Mouse (Mus musculus) forebrain, embryonic 10.5 days (tissue): ENCODE data around the gene Litaf. TPM values are rescaled to one million over a fixed set of nuclear protein-coding genes. Genes with fewer than 3 reads are reported as not detected.
A peak's percentile ranks its signal among the peaks of the same experiment; 100 is the strongest.
"Not testable (repeated sequence)": the region's sequence is repeated elsewhere in the genome, so short reads cannot be mapped to it uniquely, and the experiment has no call there.

Source experiments
- DNase-seq: peaks from one replicate; pipeline ENCODE4 v3.0.0-alpha.2; 2017; ENCODE audit warnings: low spot score; ENCODE audit errors: extremely low spot score
- H3K27ac ChIP-seq: fragments of 300-500 bp; sonication (generic); 2 replicates; pipeline ENCODE4 v1.5.1; 2016; ENCODE audit warnings: mild to moderate bottlenecking
- H3K27me3 ChIP-seq: fragments of 300-500 bp; sonication (generic); 2 replicates; pipeline ENCODE4 v1.6.1; 2016; ENCODE audit warnings: mild to moderate bottlenecking; ENCODE audit not compliant: poor library complexity, severe bottlenecking
- H3K36me3 ChIP-seq: fragments of 300-500 bp; sonication (generic); replicated peaks from 2 replicates; pipeline ENCODE4 v1.6.1; 2016; ENCODE audit warnings: mild to moderate bottlenecking, moderate library complexity
- H3K4me1 ChIP-seq: fragments of 300-500 bp; sonication (generic); 2 replicates; pipeline ENCODE4 v1.6.1; 2016
- H3K4me3 ChIP-seq: fragments of 300-500 bp; sonication (generic); 2 replicates; pipeline ENCODE4 v1.5.1; 2016; ENCODE audit warnings: mild to moderate bottlenecking, moderate library complexity
- H3K9me3 ChIP-seq: fragments of 300-500 bp; sonication (generic); 2 replicates; pipeline ENCODE4 v1.6.1; 2016; ENCODE audit warnings: mild to moderate bottlenecking, moderate library complexity
- WGBS: fragments of 180-500 bp; shearing (Covaris S2); methylation state at CpG from one replicate; pipeline ENCODE4 v1.1.7; 2016; 5-methylcytosine and 5-hydroxymethylcytosine counted together
- polyA plus RNA-seq: library from polyadenylated mRNA; unstranded; fragments of >200 nt; fragmentation: Nextera tagmentation; extraction: Ambion mirVana; gene quantifications from 2 replicates; pipeline ENCODE4 v1.2.1, GENCODE M21; 2016

The Litaf gene
- polyA plus RNA-seq, 1 experiment from 2014 or later = 61.7 TPM

DNA sequence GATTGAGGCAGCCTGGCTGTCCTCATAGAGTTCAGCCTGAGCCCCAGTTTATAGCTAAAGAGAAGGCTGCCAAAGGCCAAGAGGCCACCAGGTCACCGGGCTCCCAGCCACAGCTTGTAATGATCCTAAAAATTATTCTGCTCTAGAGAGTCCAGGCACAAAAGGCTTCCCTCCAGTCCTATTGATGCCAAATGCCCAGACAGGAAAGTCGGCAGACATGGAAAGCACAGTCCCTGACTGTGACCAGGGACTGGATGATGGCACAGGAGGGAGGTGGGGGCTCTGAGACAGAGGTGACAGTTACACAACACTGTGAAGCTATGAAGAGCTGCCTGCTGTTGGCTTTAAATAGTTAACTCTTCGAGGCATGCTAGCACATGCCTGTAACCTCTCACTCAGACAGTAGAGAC lies 91.9 kb downstream of the Litaf start:
- peaks cover 9% of the 10 kb centered on the region; the same call in 1 of the 2 replicates for H3K36me3 ChIP-seq
- WGBS = 50% methylated on average over 3 of the region's 3 CpGs
- peak overlapping the region; percentile 63 for H3K27ac ChIP-seq
- no peaks in the 10 kb centered on the region for H3K27me3 ChIP-seq
- H3K4me3 ChIP-seq = no peak overlapping the region
- DNase-seq = no peak
- H3K4me1 ChIP-seq = peaks cover 50% of the 10 kb centered on the region
- 0 out of 2 replicates have a peak, but pooled peaks cover 3% of the 10 kb centered on the region for H3K9me3 ChIP-seq

- Histone ChIP-seq H3K27ac (0 out of 2 replicates have a peak overlapping the region, but pooled peaks have one; percentile 12), H3K36me3 (0 out of 2 replicates have a peak, but pooled peaks cover 3% of the 10 kb centered on the region), H3K4me3 (no peak overlapping the region), H3K4me1 (peaks cover 50% of the 10 kb centered on the region), H3K27me3 (no peaks in the 10 kb centered on the region), H3K9me3 (0 out of 2 replicates have a peak, but pooled peaks cover 3% of the 10 kb centered on the region)
- 77% methylated on average over 6 of the region's 6 CpGs for WGBS
- DNase-seq = no peak
Observed at GRCm38 (mm10) chr16:10972259-10972658, 93.7 kb downstream of the Litaf start.

- Histone ChIP-seq H3K4me1 (peaks cover 41% of the 10 kb centered on the region), H3K27ac (0 out of 2 replicates have a peak overlapping the region, but pooled peaks have one; percentile 5), H3K36me3 (peaks cover 12% of the 10 kb centered on the region)
- not testable (repeated sequence) for H3K4me3 ChIP-seq, DNase-seq, H3K9me3 ChIP-seq, H3K27me3 ChIP-seq
- WGBS = 91% methylated on average over 1 of the region's 1 CpGs
Observed at GRCm38 (mm10) chr16:10969944-10970343, 96.0 kb downstream of the Litaf start.

GRCm38 (mm10) chr16:10969342-10969741 lies 96.6 kb downstream of the Litaf start:
- Histone ChIP-seq H3K27ac (no peak overlapping the region), H3K27me3 (no peaks in the 10 kb centered on the region), H3K4me3 (no peak overlapping the region), H3K4me1 (peaks cover 37% of the 10 kb centered on the region), H3K9me3 (no peaks in the 10 kb centered on the region), H3K36me3 (peaks cover 15% of the 10 kb centered on the region)
- WGBS = 84% methylated on average over 5 of the region's 5 CpGs
- DNase-seq = no peak

GRCm38 (mm10) chr16:10968299-10968698 lies 97.7 kb downstream of the Litaf start:
- no peaks in the 10 kb centered on the region for H3K9me3 ChIP-seq
- H3K27me3 ChIP-seq = no peaks in the 10 kb centered on the region
- H3K27ac ChIP-seq = no peak overlapping the region
- peaks cover 24% of the 10 kb centered on the region for H3K36me3 ChIP-seq
- peaks cover 27% of the 10 kb centered on the region for H3K4me1 ChIP-seq
- no peak for DNase-seq
- WGBS = 94% methylated on average over 4 of the region's 4 CpGs
- H3K4me3 ChIP-seq = no peak overlapping the region

DNA sequence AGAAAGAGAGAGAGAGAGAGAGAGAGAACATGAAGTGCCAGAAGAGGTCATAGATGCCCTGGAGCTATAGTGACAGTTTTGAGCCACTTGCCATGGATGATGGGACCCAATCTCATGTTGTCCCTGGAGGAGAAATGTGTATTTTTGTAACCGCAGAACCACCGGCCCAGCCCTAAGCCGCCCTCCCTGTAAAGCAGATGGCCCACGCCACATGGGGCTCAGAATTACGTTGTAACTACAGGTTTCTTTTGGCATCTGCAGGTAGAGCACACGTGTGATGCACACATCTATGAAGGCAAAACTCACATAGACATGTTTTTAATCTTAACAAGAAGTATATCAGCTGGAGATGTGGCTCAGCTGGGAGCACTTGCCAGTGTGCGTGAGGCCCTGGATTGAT lies 98.2 kb downstream of the Litaf start:
- Histone ChIP-seq H3K9me3 (no peaks in the 10 kb centered on the region), H3K4me1 (peaks cover 23% of the 10 kb centered on the region), H3K4me3 (no peak overlapping the region), H3K27ac (no peak overlapping the region), H3K36me3 (peaks cover 29% of the 10 kb centered on the region), H3K27me3 (no peaks in the 10 kb centered on the region)
- 96% methylated on average over 7 of the region's 7 CpGs for WGBS
- DNase-seq = no peak

GRCm38 (mm10) chr16:10967013-10967412 lies 98.9 kb downstream of the Litaf start:
- no peak overlapping the region for H3K27ac ChIP-seq
- no peak for DNase-seq
- WGBS = 78% methylated on average over 6 of the region's 6 CpGs
- peaks cover 17% of the 10 kb centered on the region for H3K4me1 ChIP-seq
- no peaks in the 10 kb centered on the region for H3K9me3 ChIP-seq
- peaks cover 37% of the 10 kb centered on the region for H3K36me3 ChIP-seq
- no peaks in the 10 kb centered on the region for H3K27me3 ChIP-seq
- no peak overlapping the region for H3K4me3 ChIP-seq

DNA sequence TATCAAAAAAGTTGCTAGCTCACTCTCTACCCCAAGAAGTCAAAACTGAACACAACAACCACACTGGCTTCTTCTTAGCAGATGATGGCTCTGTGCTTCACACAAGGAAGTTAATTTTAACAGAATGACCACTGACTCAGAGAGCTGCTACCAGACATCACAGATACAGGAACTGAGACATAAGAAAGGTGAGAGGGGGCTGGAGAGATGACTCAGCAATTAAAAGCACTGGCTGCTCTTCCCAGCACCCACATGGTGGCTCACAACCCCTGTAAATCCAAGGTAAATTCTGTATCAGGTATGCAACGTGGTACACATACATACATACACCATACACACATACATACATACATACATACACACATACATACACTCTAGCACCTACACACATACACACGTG lies 100.9 kb downstream of the Litaf start:
- Histone ChIP-seq H3K27me3 (no peaks in the 10 kb centered on the region), H3K4me3 (no peak overlapping the region), H3K4me1 (peaks cover 3% of the 10 kb centered on the region; the same call in 1 of the 2 replicates), H3K9me3 (no peaks in the 10 kb centered on the region), H3K27ac (no peak overlapping the region), H3K36me3 (peaks cover 56% of the 10 kb centered on the region)
- 86% methylated on average over 2 of the region's 2 CpGs for WGBS
- no peak for DNase-seq

DNA sequence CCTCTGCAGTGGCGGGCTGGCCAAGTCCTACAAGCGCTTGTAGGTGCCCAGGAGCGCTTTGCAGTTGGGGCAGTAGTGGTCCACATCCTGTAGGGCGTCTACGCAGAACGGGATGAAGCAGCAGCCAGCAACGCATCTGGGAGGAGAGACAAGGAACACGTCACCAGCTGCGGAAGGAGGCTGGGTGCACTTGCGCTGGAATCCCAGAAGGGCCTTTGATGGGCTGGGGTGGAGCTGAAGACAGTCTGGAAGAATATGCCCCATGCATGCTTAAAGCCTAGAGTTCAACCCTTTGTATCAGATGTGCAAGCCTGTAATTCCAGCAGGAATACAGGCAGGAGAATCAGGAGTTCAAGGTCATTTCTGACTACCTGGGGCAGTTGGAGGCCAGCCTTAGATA lies 105.0 kb downstream of the Litaf start:
- no peaks in the 10 kb centered on the region for H3K27me3 ChIP-seq
- no peak for DNase-seq
- peaks cover 35% of the 10 kb centered on the region for H3K4me1 ChIP-seq
- H3K36me3 ChIP-seq = peaks cover 60% of the 10 kb centered on the region
- WGBS = 95% methylated on average over 10 of the region's 10 CpGs
- no peaks in the 10 kb centered on the region for H3K9me3 ChIP-seq
- no peak overlapping the region for H3K27ac ChIP-seq
- H3K4me3 ChIP-seq = no peak overlapping the region

DNA sequence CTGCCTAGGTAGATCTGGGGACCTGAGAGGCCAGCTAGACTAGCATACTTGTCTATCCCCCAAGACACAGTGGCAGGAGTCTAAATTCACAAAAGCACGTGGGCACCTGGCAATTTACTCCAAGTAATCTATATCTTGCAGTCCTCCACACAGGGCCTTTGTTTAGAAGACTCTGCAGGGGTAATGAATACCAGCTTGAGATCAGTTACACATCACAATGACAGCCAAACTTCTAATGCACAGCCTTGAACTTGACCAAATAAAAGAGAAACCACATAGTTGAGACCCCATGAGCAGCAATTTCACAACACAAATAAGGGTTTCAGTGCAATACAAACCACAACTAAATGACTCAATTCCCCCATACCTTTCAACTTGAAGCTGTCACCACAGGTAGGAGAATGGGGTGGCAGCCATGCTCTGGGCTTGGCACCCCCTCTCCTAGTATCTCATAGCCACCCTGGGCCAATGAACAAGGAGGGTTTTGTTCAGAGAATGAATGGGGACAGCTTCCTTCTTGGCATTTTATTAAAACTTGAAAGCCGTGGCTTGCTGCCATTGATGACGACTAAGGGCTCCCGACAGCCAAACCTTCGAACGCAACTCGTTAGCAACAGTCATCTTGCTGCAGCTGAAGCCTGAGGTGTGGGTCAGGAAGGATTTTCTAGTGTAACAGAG lies 107.1 kb downstream of the Litaf start:
- H3K9me3 ChIP-seq = no peaks in the 10 kb centered on the region
- DNase-seq = no peak
- 57% methylated on average over 7 of the region's 7 CpGs for WGBS

GRCm38 (mm10) chr16:10958307-10958706 lies 107.7 kb downstream of the Litaf start:
- H3K4me1 ChIP-seq = peaks cover 35% of the 10 kb centered on the region
- H3K27ac ChIP-seq = peak overlapping the region; percentile 57
- WGBS = 97% methylated on average over 12 of the region's 12 CpGs
- not testable (repeated sequence) for H3K27me3 ChIP-seq, H3K4me3 ChIP-seq, H3K9me3 ChIP-seq, DNase-seq
- H3K36me3 ChIP-seq = peaks cover 44% of the 10 kb centered on the region

More for the DNA sequence above, 107.1 kb downstream of the Litaf start:
- H3K27ac ChIP-seq = peak overlapping the region; percentile 57
- H3K36me3 ChIP-seq = peaks cover 50% of the 10 kb centered on the region
- H3K4me1 ChIP-seq = peaks cover 35% of the 10 kb centered on the region
- no peak overlapping the region for H3K4me3 ChIP-seq
- H3K27me3 ChIP-seq = no peaks in the 10 kb centered on the region

DNA sequence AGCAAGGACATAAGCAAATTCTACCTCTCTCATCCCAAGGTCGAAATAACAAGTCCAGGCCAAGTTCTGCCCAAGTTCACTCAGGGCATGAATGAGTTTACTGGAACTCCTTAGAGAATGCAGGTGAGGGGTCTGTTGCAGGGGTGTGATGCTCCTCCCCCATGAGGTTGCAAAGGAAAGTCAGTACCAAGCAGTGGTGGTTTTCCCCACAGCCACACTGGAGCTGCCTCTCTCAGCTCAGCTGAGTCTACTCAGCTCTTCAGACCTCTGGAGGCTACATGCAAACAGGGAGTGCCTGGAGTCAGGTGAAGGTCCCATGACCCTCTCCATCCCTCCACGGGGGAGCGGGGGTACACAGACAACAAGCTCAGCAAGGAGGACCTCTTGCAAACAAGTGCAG lies 108.2 kb downstream of the Litaf start:
- no peaks in the 10 kb centered on the region for H3K9me3 ChIP-seq
- H3K4me3 ChIP-seq = no peak overlapping the region
- H3K4me1 ChIP-seq = peaks cover 35% of the 10 kb centered on the region
- peaks cover 39% of the 10 kb centered on the region for H3K36me3 ChIP-seq
- DNase-seq = no peak
- H3K27me3 ChIP-seq = no peaks in the 10 kb centered on the region
- H3K27ac ChIP-seq = peak overlapping the region; percentile 57
- 80% methylated on average over 3 of the region's 3 CpGs for WGBS

GRCm38 (mm10) chr16:10956938-10957685 lies 108.8 kb downstream of the Litaf start:
- no peaks in the 10 kb centered on the region for H3K9me3 ChIP-seq
- H3K36me3 ChIP-seq = peaks cover 32% of the 10 kb centered on the region
- H3K27ac ChIP-seq = peak overlapping the region; percentile 57; the same call in 1 of the 2 replicates
- peaks cover 35% of the 10 kb centered on the region for H3K4me1 ChIP-seq
- no peak for DNase-seq
- WGBS = 85% methylated on average over 8 of the region's 8 CpGs
- H3K27me3 ChIP-seq = no peaks in the 10 kb centered on the region
- no peak overlapping the region for H3K4me3 ChIP-seq
